Mouse (Mus musculus): Measurements from ENCODE around the gene Pask.

DNA sequence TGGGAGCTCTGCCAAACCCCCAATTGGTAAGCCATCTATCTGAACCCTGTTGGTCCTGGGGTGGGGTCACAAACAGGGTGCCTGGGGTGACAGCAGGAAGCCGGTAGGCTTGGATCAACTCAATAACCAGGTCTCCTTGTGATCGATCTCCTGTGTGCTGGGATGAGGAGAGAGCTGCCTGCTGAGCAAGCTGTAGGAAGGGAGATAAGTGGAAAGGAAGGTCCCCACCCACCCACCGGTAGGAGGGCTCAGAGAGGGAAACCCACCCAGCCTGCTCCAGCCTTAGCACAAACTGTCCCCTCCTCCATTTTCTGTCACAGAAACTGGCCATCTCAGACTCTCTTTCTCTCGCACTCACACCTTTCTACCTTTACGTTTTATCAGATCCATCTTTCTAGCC, 34.0 kb upstream of the Pask start:
- no peak for TF ChIP-seq CTCF (IDR thresholded peaks at IDR 0.05; ENCODE audit: low read depth)
- no peak for TF ChIP-seq EP300 (optimal IDR thresholded peaks at IDR 0.05)
